Mouse (Mus musculus) stomach, adult 2 months (tissue): Measurements from ENCODE around the gene Brix1. TPM values are rescaled to one million over a fixed set of nuclear protein-coding genes. Genes with fewer than 3 reads are reported as not detected.

ENCODE experiments used
- polyA plus RNA-seq: library from polyadenylated mRNA; depleted of rRNA; stranded (reverse); fragments of >200 nt; gene quantifications from 2 replicates; pipeline ENCODE4 v1.2.3, GENCODE M21; 2012; rRNA removed

The Brix1 gene
- 0.12 and 0.14 TPM in 2 replicates for polyA plus RNA-seq

DNA sequence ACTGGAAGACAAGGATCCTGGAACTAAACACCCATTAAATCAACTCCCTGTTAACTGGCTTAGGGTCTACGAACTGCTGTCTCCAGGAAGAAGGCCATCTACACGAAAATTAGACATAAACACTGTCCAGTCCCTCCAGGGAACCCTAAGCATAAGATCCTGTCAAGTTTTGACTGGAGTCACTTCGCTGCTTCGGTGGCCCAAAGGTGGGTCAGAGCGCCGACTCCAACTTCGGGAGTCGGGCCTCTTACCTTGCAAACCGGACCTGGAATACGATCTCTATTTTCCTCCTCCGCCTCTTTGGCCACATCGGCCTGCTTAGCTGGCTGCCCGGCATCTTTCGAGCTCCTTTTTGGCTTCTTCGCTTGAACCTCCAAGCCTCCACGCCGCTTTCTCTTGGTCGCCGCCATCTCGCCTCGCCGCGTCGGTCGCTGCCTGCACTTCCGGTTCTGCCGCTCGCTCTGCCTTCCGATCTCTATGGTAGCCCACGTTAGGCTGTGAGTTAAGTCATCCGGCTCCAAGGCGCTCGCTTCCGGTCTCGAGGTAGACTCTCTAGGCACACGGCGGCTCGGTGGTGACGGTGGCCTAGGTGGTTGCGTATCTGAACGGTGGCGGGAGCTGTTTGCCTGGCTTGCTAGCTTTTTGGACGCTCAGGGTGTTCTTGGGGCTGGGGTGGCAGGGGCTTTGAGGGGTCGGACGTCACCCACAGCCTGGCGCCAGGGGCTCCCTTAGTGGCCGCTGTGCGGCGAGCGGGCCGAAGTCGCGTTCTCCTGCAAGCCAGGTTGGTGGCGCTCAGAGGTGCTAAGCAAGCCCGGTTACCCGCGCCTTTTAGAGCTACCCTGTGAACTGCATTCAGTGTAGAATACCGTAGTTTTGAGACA is at the start of gene Brix1, which contains the start of gene Rad1:
TSS of gene Brix1 (minus strand) at position 464 of the 881 bp plus-strand sequence.
TSS of gene Rad1 (plus strand) at position 535 of the 881 bp plus-strand sequence.

GRCm38 (mm10) chr15:10470151-10470831 is 15.5 kb downstream of the Brix1 start, which contains the start of gene Dnajc21:
Dnajc21 (minus strand) TSS chr15:10470516.

Other genes with a start within 250 kb of the Brix1 start
- gene Gm21973, start 160.6 kb downstream of the Brix1 start, polyA plus RNA-seq: not detected in 2 replicates
- not detected in 2 replicates for gene Agxt2, start 127.4 kb downstream of the Brix1 start, polyA plus RNA-seq
- gene Dnajc21, start 15.4 kb downstream of the Brix1 start, polyA plus RNA-seq: 0.26 and 0.29 TPM in 2 replicates
- gene Rad1, start 71 bp upstream of the Brix1 start, polyA plus RNA-seq: 1.3 and 1.6 TPM in 2 replicates
- not detected in 2 replicates for gene Ttc23l, start 72.7 kb upstream of the Brix1 start, polyA plus RNA-seq
- 0.65 and 0.87 TPM in 2 replicates for gene Rai14, start 228.7 kb upstream of the Brix1 start, polyA plus RNA-seq